Mouse (Mus musculus): Measurements from ENCODE around the gene Olfr281. TPM values are rescaled to one million over a fixed set of nuclear protein-coding genes. Genes with fewer than 3 reads are reported as not detected.

Gene Olfr281
- total RNA-seq, 2 experiments from 2014 or later = not detected

DNA sequence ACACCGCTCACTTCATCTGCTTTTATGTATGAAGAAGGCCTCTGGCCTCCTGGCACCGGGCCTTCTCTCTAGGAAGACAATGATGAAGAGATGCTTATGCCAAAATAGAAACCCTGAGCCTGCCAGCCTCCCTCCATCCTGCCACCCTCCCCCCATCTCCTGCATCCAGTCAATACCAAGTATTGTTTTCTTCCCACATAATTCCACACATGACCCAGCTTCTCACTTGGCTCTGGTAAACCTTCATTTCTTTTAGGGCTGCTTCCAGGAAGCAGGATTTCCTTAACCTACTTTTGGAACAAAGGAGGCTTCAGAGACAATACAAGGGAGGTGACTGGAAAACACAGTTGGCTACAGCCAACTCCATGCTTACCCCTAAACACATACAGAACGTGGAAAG is 30.3 kb downstream of the Olfr281 start, which contains the start of gene Lalba:
Gene Lalba, minus strand, starts transcription at position 21 of the 400 bp plus-strand sequence.
- DNase-seq (ENCODE audit: low spot score) = no peak
- intact Hi-C loops (cut with DNase I) = no loop called here

DNA sequence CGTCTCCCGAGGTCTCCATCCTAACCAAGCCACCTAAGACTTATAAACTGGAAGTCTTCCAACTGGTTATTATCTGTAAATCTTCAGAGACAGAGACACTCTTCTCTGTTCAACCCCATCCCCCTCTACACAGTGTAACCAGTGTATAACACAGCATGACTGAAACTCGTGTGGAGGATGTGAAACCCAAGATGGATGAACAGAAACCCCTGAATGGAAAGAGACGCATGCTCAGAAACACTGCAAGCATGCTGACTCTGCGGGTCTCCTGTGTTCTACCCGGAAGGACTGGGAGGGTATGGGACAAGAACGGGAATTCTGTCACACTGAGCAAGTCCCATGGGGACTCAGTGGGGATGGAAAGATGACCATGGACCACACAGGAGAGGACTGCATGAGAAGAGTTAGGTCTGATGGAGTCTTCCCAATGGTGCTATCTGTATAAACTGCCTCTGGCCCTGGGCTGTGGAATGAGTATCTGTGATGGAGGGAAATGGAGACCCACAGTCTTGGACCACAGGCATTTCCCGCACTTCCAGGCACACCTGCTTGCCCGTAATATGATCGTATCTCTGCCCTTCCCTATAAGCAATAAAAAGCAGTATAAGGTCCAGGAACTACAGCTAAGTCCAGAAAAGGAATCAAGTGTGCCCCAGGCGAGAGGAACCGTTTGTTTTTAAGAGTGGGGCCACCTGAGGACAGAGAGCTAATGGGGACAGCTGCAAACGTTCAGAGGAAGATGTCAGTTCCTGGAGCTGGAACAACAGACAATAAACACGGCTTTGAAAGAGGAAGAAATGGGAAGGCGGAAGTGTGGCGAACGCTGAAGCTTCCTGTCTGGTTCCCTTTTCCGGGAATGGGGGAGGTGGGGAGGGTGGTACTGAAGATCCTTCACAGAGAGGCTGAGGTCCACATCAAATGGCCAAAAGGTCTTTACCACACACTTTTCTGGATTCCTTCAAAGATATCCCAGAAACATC is 31.8 kb downstream of the Olfr281 start:
- peak; percentile 37 for DNase-seq (ENCODE audit: low spot score)
- intact Hi-C loops (cut with DNase I) = no loop called here

DNA sequence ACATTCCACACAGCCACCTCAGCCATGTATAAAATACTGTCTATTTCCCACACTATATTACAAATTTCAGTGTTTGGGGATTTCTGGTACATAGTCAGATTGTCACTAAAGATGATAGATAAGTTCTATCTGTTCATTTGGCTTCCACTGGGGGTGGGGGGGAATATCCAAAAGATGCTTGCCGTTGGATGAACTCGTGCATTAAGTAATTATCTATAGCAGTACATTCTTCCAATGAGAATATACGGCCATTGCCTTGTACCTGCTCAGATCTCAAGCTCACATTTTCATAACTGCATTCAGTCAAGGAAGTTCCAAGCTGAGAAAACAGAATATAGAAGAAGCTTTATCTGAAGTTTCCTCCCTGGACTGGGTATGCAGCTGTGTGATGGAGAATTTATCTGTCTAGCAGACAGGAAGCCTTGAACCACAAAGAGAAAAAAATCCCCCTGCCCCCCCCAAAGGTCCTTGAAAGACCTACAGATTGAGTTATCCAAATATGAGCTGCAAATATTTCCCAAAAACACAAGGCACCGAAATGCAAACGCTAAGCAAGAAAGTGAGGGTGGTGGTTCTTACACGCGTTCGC is 34.1 kb downstream of the Olfr281 start:
- no peak for DNase-seq (ENCODE audit: low spot score)
- intact Hi-C loops (cut with DNase I) = no loop called here

DNA sequence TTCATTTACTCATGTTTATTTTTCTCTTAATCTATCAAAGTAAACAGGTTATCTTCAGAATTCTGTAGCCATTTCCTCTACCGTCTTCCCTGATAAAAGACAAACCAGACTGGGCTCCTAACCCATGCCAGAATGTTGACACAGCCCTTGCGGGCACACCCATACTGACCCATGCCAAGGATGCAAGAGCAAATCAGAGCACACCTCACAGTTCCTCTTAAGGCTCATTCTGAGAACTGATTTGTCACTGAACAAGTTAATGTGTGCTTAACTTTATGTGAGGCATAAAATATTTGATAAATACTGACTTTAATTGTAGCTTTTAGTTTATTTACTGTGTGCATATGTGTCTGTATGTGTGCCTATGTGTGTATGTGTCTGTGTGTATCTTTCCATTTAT is 38.9 kb downstream of the Olfr281 start:
- intact Hi-C loops (cut with DNase I) = no loop called here
- no peak for DNase-seq (ENCODE audit: low spot score)

DNA sequence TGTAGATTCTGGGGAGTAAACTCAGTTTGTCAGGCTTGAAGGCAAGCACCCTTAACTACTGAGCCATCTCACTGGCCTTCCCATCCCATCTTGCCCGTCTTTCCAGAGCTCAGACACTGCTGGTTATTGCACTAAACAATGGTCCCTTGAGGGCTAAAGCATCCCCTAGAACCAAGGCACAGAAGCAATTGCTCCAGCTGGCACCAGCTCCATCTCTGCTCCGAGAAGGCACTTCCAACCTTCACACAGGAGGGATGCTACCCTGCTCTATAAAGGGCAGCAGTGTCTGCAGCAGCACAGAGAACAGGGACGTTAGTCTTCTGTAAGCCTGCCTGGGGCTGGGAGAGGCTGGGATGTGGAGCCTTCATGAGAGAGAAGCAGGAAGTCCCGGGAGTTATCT is 39.7 kb downstream of the Olfr281 start, which contains the start of gene Olfr279:
Gene Olfr279, plus strand, starts transcription at position 301 of the 400 bp plus-strand sequence.
- intact Hi-C loops (cut with DNase I) = no loop called here
- no peak for DNase-seq (ENCODE audit: low spot score)

DNA sequence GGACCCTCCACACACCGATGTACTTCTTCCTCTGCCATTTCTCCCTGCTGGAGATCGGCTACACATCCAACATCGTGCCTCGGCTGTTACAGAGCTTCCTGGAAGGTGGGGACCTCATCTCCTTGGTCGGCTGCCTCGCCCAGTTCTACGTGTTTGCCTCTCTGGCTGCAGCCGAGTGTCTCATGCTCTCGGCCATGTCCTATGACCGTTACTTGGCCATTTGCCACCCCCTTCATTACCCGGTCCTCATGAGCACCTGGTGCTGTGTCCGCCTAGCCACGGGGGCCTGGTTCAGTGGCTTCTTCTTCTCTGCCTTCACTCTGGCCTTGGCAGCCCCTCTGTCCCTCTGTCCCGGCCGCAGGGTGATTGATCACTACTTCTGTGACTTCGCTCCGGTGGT is 45.2 kb downstream of the Olfr281 start:
- no peak for DNase-seq (ENCODE audit: low spot score)
- intact Hi-C loops (cut with DNase I) = no loop called here

DNA sequence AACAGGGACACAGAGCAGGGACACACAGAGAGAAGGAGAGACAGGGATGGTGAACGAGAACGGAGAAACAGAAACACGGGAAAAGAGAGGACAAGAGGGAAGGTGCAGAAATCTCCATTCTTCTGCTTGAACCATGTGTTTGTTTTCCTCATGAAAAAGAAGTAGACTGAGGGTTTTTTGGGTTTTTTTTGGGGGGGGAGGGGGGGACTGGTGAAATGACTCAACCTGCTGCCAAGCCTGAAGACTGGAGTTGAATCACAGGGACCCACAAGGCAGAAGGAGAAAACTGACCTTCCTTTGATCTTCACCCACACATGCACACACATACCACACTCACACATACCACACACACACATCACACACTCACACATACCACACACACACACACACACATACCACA is 50.9 kb downstream of the Olfr281 start:
- DNase-seq (ENCODE audit: low spot score) = no peak
- intact Hi-C loops (cut with DNase I) = no loop called here

DNA sequence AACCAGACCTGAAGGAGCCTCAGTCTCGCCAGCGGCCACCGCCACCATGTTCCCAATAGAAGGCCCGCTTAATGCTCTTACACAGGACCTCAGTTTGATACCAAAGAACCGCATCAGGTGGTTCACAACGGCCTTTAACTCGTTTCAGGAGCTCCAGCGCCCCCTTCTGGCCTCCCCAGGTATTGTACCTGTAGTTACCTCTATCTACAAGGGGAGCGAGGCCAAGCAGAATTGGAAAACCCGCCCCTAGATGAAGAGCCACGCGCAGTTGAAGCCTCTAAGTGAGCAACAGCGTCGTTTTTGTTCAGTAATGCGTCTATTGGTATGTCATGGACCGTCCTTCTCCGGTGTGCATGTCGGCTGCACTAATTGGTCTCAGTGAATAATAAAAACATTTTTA is 52.1 kb downstream of the Olfr281 start:
- peak; percentile 26 for DNase-seq (ENCODE audit: low spot score)
- intact Hi-C loops (cut with DNase I) = no loop called here

DNA sequence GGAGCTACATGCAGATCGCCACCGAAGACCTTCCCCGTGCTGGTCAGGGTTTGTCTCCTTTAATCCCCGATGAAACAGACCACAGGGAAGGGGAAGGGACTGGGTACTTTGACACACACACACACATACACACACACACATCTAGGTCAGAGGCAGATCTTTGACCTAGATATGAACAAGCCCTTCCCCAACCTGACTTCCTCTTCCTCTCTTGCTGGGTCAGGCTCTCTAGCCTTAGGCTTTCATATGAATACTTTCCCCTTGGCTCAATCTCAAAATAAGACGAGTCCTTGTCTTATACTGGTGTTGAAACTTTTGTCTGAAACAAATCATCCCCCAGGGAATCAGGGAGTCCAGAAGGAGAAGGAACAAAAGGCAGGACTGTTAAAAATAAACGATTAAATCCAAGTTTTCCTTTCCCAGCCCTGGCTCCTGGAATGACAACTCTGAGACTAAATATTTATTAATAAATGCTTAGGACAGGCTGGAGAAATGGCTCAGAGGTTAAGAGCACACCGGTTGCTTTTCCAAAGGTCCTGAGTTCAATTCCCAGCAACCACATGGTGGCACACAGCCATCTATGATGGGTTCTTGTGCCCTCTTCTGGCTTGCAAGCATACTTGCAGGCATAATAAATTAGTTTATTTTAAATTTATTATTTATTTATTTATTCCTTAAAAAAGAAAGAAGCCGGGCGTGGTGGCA is 54.0 kb downstream of the Olfr281 start:
- DNase-seq (ENCODE audit: low spot score) = no peak
- intact Hi-C loops (cut with DNase I) = no loop called here

DNA sequence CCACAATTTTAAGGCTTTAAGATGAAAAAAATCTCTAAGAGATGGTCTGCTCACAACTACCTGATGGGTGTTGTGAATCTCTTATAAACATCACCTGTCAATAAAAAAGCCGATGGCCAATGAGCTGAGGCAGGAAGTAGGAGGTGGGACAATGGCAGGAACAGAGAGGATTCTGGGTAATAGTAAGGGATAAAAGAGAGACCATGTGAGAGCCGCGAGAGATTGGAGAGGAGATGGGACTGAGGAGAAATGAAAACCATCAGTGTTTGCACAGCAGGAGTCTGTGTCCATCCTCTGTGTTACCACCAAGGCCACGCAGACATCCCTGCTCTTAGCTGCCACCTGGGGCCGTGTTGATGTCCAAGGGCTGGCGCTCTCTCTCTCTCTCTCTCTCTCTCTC is 54.9 kb downstream of the Olfr281 start:
- no peak for DNase-seq (ENCODE audit: low spot score)
- intact Hi-C loops (cut with DNase I) = no loop called here

DNA sequence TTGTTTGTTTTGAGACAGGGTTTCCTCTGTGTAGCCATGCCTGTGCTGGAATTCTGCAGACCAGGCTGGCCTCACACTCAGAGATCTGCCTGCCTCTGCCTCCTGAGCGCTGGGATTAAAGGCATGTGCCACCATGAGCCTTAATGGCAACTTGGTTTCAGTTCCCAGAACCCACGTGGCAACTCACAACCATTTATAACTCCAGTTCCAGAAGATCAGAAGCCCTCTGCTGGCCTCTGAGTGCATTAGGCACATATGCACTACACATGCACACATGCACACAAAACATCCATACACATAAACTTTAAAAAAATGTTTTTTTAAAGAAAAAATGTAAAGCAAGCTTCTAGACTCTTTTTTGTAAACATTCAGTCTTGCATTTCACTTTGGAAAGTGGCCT is 57.0 kb downstream of the Olfr281 start:
- DNase-seq (ENCODE audit: low spot score) = no peak
- intact Hi-C loops (cut with DNase I) = no loop called here

Other genes starting within 250 kb of the Olfr281 start
- gene Gm44579, start 231.6 kb upstream of the Olfr281 start, total RNA-seq (2021) = not detected
- not detected for gene Olfr287, start 231.5 kb upstream of the Olfr281 start, total RNA-seq (2021)
- not detected for gene Olfr286, start 218.1 kb upstream of the Olfr281 start, total RNA-seq (2021)
- gene H1fnt, start 195.3 kb upstream of the Olfr281 start, total RNA-seq (2021) = not detected
- 1 to 10 TPM; 5.3 to 6.2 TPM for gene Zfp641, start 156.4 kb upstream of the Olfr281 start, total RNA-seq (2021)
- not detected for gene Olfr285, start 135.2 kb upstream of the Olfr281 start, total RNA-seq (2021)
- gene Olfr284, start 111.6 kb upstream of the Olfr281 start, total RNA-seq (2021) = not detected
- gene Olfr283, start 71.6 kb upstream of the Olfr281 start, total RNA-seq (2021) = not detected
- not detected for gene Olfr282, start 21.4 kb upstream of the Olfr281 start, total RNA-seq (2021)
- not detected for gene OR5BS1P, start 17.3 kb downstream of the Olfr281 start, total RNA-seq (2021)
- gene Lalba, start 30.1 kb downstream of the Olfr281 start, total RNA-seq (2021) = not detected
- gene Olfr279, start 39.8 kb downstream of the Olfr281 start, total RNA-seq (2021) = not detected
- 10 to 100 TPM; 74.0 to 75.6 TPM for gene Kansl2, start 81.7 kb downstream of the Olfr281 start, total RNA-seq (2021)
- 10 to 100 TPM; 31.0 to 31.9 TPM for gene Ccnt1, start 118.3 kb downstream of the Olfr281 start, total RNA-seq (2021)
- gene 4930415O20Rik, start 118.4 kb downstream of the Olfr281 start, total RNA-seq (2021) = 1 to 10 TPM in 1 of 2 experiments, under 1 TPM in 1; 0.68 to 1.0 TPM
- gene Adcy6, start 157.5 kb downstream of the Olfr281 start, total RNA-seq (2021) = 100 to 1,000 TPM; 188 to 238 TPM
- gene Cacnb3, start 178.3 kb downstream of the Olfr281 start, total RNA-seq (2021) = 1 to 10 TPM; 4.1 TPM
- 10 to 100 TPM; 43.5 to 52.8 TPM for gene Ddx23, start 210.3 kb downstream of the Olfr281 start, total RNA-seq (2021)
- gene Rnd1, start 224.9 kb downstream of the Olfr281 start, total RNA-seq (2021) = 1 to 10 TPM; 1.3 to 1.5 TPM

Measured in heart, postnatal 25 days (tissue).